Mouse (Mus musculus): ENCODE results near the gene Prkacb. TPM values are rescaled to one million over a fixed set of nuclear protein-coding genes. Genes with fewer than 3 reads are reported as not detected.

Prkacb gene
- polyA plus RNA-seq, 1 experiment from 2014 or later: 53.5 TPM

GRCm38 (mm10) chr3:146723037-146723436, 89.8 kb downstream of the Prkacb start:
- 49% methylated on average over 3 of the region's 3 CpGs for WGBS
- Histone ChIP-seq H3K4me1 (ENCODE audit: control insufficient read depth, insufficient read depth, low read length) (0 out of 2 replicates have a peak, but pooled peaks cover 4% of the 10 kb centered on the region), H3K27ac (ENCODE audit: low read length) (no peak overlapping the region), H3K36me3 (ENCODE audit: control insufficient read depth, insufficient read depth) (peaks cover 18% of the 10 kb centered on the region), H3K9me3 (replicated peaks; ENCODE audit: control insufficient read depth, low read length) (peaks cover 7% of the 10 kb centered on the region), H3K9ac (ENCODE audit: low read length) (no peak overlapping the region), H3K27me3 (ENCODE audit: control insufficient read depth, insufficient read depth, low read length) (no peaks in the 10 kb centered on the region), H3K4me2 (ENCODE audit: low read depth, low read length) (no peak overlapping the region), H3K4me3 (ENCODE audit: low read length) (no peak overlapping the region)
- no peak for ATAC-seq (replicated peaks; ENCODE audit: extremely low read depth, insufficient read depth, low FRiP score)

- Histone ChIP-seq H3K27me3 (ENCODE audit: control insufficient read depth, insufficient read depth, low read length) (no peaks in the 10 kb centered on the region), H3K4me1 (ENCODE audit: control insufficient read depth, insufficient read depth, low read length) (no peaks in the 10 kb centered on the region), H3K36me3 (ENCODE audit: control insufficient read depth, insufficient read depth) (no peaks in the 10 kb centered on the region), H3K9me3 (replicated peaks; ENCODE audit: control insufficient read depth, low read length) (no peaks in the 10 kb centered on the region), H3K9ac (ENCODE audit: low read length) (no peak overlapping the region), H3K4me3 (ENCODE audit: low read length) (no peak overlapping the region), H3K4me2 (ENCODE audit: low read depth, low read length) (no peak overlapping the region), H3K27ac (ENCODE audit: low read length) (no peak overlapping the region)
- 67% methylated on average over 4 of the region's 4 CpGs for WGBS
- ATAC-seq (replicated peaks; ENCODE audit: extremely low read depth, insufficient read depth, low FRiP score): no peak
Measured at GRCm38 (mm10) chr3:146719696-146720095, 93.1 kb downstream of the Prkacb start.

- Histone ChIP-seq H3K27ac (ENCODE audit: low read length) (no peak overlapping the region), H3K27me3 (ENCODE audit: control insufficient read depth, insufficient read depth, low read length) (no peaks in the 10 kb centered on the region), H3K4me1 (ENCODE audit: control insufficient read depth, insufficient read depth, low read length) (no peaks in the 10 kb centered on the region), H3K4me3 (ENCODE audit: low read length) (no peak overlapping the region), H3K4me2 (ENCODE audit: low read depth, low read length) (no peak overlapping the region), H3K36me3 (ENCODE audit: control insufficient read depth, insufficient read depth) (no peaks in the 10 kb centered on the region), H3K9ac (ENCODE audit: low read length) (no peak overlapping the region), H3K9me3 (replicated peaks; ENCODE audit: control insufficient read depth, low read length) (no peaks in the 10 kb centered on the region)
- ATAC-seq (replicated peaks; ENCODE audit: extremely low read depth, insufficient read depth, low FRiP score): no peak
- WGBS: 68% methylated on average over 5 of the region's 5 CpGs
Measured at GRCm38 (mm10) chr3:146718251-146718650, 94.5 kb downstream of the Prkacb start.

GRCm38 (mm10) chr3:146712305-146712704, 100.5 kb downstream of the Prkacb start:
- no peaks in the 10 kb centered on the region for H3K27me3 ChIP-seq (ENCODE audit: control insufficient read depth, insufficient read depth, low read length)
- H3K9ac ChIP-seq (ENCODE audit: low read length): no peak overlapping the region
- peaks cover 4% of the 10 kb centered on the region; the same call in 1 of the 2 replicates for H3K4me1 ChIP-seq (ENCODE audit: control insufficient read depth, insufficient read depth, low read length)
- H3K36me3 ChIP-seq (ENCODE audit: control insufficient read depth, insufficient read depth): no peaks in the 10 kb centered on the region
- no peak for ATAC-seq (replicated peaks; ENCODE audit: extremely low read depth, insufficient read depth, low FRiP score)
- 66% methylated on average over 7 of the region's 7 CpGs for WGBS
- no peaks in the 10 kb centered on the region for H3K9me3 ChIP-seq (replicated peaks; ENCODE audit: control insufficient read depth, low read length)
- H3K27ac ChIP-seq (ENCODE audit: low read length): no peak overlapping the region
- no peak overlapping the region for H3K4me2 ChIP-seq (ENCODE audit: low read depth, low read length)
- H3K4me3 ChIP-seq (ENCODE audit: low read length): no peak overlapping the region

DNA sequence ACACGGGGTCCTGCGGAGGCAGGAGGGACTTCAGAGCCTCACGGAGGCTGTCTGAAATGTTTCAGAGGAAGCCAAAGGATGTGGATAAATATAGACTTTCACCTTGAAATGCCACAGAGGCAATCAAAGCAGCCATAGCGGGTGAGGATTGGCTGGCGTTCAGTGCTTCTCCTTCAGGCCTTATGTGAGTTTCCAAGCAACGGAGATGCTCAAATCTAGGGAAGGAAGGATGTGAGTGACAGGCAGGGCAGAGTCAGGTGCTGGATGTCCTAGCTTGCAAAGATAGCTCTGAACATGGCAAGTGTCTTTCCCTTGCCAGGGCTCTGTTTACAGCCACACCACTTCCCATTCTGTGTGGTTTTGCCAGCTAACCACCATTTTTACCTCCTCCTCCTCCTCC, 101.2 kb downstream of the Prkacb start:
- Histone ChIP-seq H3K4me2 (ENCODE audit: low read depth, low read length) (no peak overlapping the region), H3K36me3 (ENCODE audit: control insufficient read depth, insufficient read depth) (no peaks in the 10 kb centered on the region), H3K9me3 (replicated peaks; ENCODE audit: control insufficient read depth, low read length) (no peaks in the 10 kb centered on the region), H3K9ac (ENCODE audit: low read length) (no peak overlapping the region), H3K27me3 (ENCODE audit: control insufficient read depth, insufficient read depth, low read length) (no peaks in the 10 kb centered on the region), H3K27ac (ENCODE audit: low read length) (no peak overlapping the region), H3K4me3 (ENCODE audit: low read length) (no peak overlapping the region), H3K4me1 (ENCODE audit: control insufficient read depth, insufficient read depth, low read length) (peaks cover 4% of the 10 kb centered on the region; the same call in 1 of the 2 replicates)
- ATAC-seq (replicated peaks; ENCODE audit: extremely low read depth, insufficient read depth, low FRiP score): no peak
- 30% methylated on average over 6 of the region's 6 CpGs for WGBS

DNA sequence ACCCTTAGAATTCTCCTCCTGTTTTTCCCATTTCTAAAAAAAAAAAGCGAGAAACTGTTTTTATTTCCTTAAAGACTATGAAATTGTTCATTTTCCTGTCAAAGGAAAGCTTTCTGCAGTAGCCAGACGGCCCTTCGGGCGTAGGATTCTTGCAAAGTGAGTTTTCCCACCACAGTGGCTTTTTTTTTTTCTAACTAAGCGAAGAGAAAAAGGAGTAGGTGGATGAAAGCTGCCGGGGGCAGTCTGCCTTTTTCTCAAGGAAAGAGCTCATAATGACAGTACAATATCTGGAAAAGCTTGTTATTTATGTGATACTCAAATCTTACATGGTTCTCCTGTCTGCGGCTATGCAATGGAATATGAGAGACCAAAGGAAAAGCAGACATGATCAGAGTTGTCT, 101.7 kb downstream of the Prkacb start:
- no peak overlapping the region for H3K4me3 ChIP-seq (ENCODE audit: low read length)
- no peaks in the 10 kb centered on the region for H3K9me3 ChIP-seq (replicated peaks; ENCODE audit: control insufficient read depth, low read length)
- no peak overlapping the region for H3K9ac ChIP-seq (ENCODE audit: low read length)
- no peaks in the 10 kb centered on the region for H3K27me3 ChIP-seq (ENCODE audit: control insufficient read depth, insufficient read depth, low read length)
- no peaks in the 10 kb centered on the region for H3K36me3 ChIP-seq (ENCODE audit: control insufficient read depth, insufficient read depth)
- ATAC-seq (replicated peaks; ENCODE audit: extremely low read depth, insufficient read depth, low FRiP score): no peak
- no peak overlapping the region for H3K27ac ChIP-seq (ENCODE audit: low read length)
- 78% methylated on average over 7 of the region's 7 CpGs for WGBS
- H3K4me1 ChIP-seq (ENCODE audit: control insufficient read depth, insufficient read depth, low read length): peaks cover 4% of the 10 kb centered on the region; the same call in 1 of the 2 replicates
- H3K4me2 ChIP-seq (ENCODE audit: low read depth, low read length): no peak overlapping the region

- H3K4me2 ChIP-seq (ENCODE audit: low read depth, low read length): no peak overlapping the region
- H3K4me3 ChIP-seq (ENCODE audit: low read length): no peak overlapping the region
- no peaks in the 10 kb centered on the region for H3K36me3 ChIP-seq (ENCODE audit: control insufficient read depth, insufficient read depth)
- peaks cover 4% of the 10 kb centered on the region; the same call in 1 of the 2 replicates for H3K4me1 ChIP-seq (ENCODE audit: control insufficient read depth, insufficient read depth, low read length)
- no peak overlapping the region for H3K9ac ChIP-seq (ENCODE audit: low read length)
- no peaks in the 10 kb centered on the region for H3K9me3 ChIP-seq (replicated peaks; ENCODE audit: control insufficient read depth, low read length)
- no peaks in the 10 kb centered on the region for H3K27me3 ChIP-seq (ENCODE audit: control insufficient read depth, insufficient read depth, low read length)
- no peak for ATAC-seq (replicated peaks; ENCODE audit: extremely low read depth, insufficient read depth, low FRiP score)
- 84% methylated on average over 1 of the region's 1 CpGs for WGBS
- H3K27ac ChIP-seq (ENCODE audit: low read length): no peak overlapping the region
Measured at GRCm38 (mm10) chr3:146709086-146709485, 103.7 kb downstream of the Prkacb start.

- H3K36me3 ChIP-seq (ENCODE audit: control insufficient read depth, insufficient read depth): no peaks in the 10 kb centered on the region
- H3K9ac ChIP-seq (ENCODE audit: low read length): no peak overlapping the region
- H3K4me3 ChIP-seq (ENCODE audit: low read length): no peak overlapping the region
- H3K4me1 ChIP-seq (ENCODE audit: control insufficient read depth, insufficient read depth, low read length): peaks cover 4% of the 10 kb centered on the region; the same call in 1 of the 2 replicates
- H3K9me3 ChIP-seq (replicated peaks; ENCODE audit: control insufficient read depth, low read length): no peaks in the 10 kb centered on the region
- no peak overlapping the region for H3K27ac ChIP-seq (ENCODE audit: low read length)
- 66% methylated on average over 3 of the region's 3 CpGs for WGBS
- no peak overlapping the region for H3K4me2 ChIP-seq (ENCODE audit: low read depth, low read length)
- no peak for ATAC-seq (replicated peaks; ENCODE audit: extremely low read depth, insufficient read depth, low FRiP score)
- no peaks in the 10 kb centered on the region for H3K27me3 ChIP-seq (ENCODE audit: control insufficient read depth, insufficient read depth, low read length)
Measured at GRCm38 (mm10) chr3:146708381-146708780, 104.4 kb downstream of the Prkacb start.

GRCm38 (mm10) chr3:146704099-146704498, 108.7 kb downstream of the Prkacb start:
- 89% methylated on average over 4 of the region's 4 CpGs for WGBS
- no peak overlapping the region for H3K4me3 ChIP-seq (ENCODE audit: low read length)
- ATAC-seq (replicated peaks; ENCODE audit: extremely low read depth, insufficient read depth, low FRiP score): no peak

More at GRCm38 (mm10) chr3:146704099-146704498, 108.7 kb downstream of the Prkacb start:
- Histone ChIP-seq H3K9me3 (replicated peaks; ENCODE audit: control insufficient read depth, low read length) (no peaks in the 10 kb centered on the region), H3K4me2 (ENCODE audit: low read depth, low read length) (no peak overlapping the region), H3K36me3 (ENCODE audit: control insufficient read depth, insufficient read depth) (no peaks in the 10 kb centered on the region), H3K4me1 (ENCODE audit: control insufficient read depth, insufficient read depth, low read length) (peaks cover 5% of the 10 kb centered on the region; the same call in 1 of the 2 replicates), H3K27me3 (ENCODE audit: control insufficient read depth, insufficient read depth, low read length) (no peaks in the 10 kb centered on the region), H3K9ac (ENCODE audit: low read length) (no peak overlapping the region), H3K27ac (ENCODE audit: low read length) (no peak overlapping the region)

All from heart, embryonic 16.5 days (tissue).